Mouse (Mus musculus) erythroblast, embryonic 14.5 days (primary cell): ENCODE data around the gene Tle6.

ENCODE experiments used
- GATA1 ChIP-seq: IDR thresholded peaks from 2 replicates; pipeline ENCODE4 v1.6.1; 2012; ENCODE audit warnings: low read length, inconsistent platforms, mixed read lengths
- TAL1 ChIP-seq: IDR thresholded peaks from 3 replicates; pipeline ENCODE4 v1.6.1; 2012; ENCODE audit warnings: low read length, inconsistent platforms, mixed read lengths

GRCm38 (mm10) chr10:81564734-81565133 is 36.1 kb downstream of the Tle6 start:
- no peak for TF ChIP-seq TAL1
- TF ChIP-seq GATA1: no peak
